Mouse (Mus musculus) C2C12 (cell line): Measurements from ENCODE around the gene Aebp1.

ENCODE experiments used
- CTCF ChIP-seq: IDR thresholded peaks from one replicate; pipeline ENCODE4 v1.5.1; 2011; ENCODE audit not compliant: control insufficient read depth, insufficient read depth, insufficient read length
- FOSL1 ChIP-seq: IDR thresholded peaks from one replicate; pipeline ENCODE4 v1.8.0; 2011; ENCODE audit warnings: mild to moderate bottlenecking, low read length; ENCODE audit not compliant: poor library complexity, insufficient read depth, severe bottlenecking
- MAX ChIP-seq: IDR thresholded peaks from one replicate; pipeline ENCODE4 v1.6.1; 2011; ENCODE audit warnings: mild to moderate bottlenecking, control low read depth
- MYOD1 ChIP-seq: IDR thresholded peaks from one replicate; pipeline ENCODE4 v1.6.1; 2011; ENCODE audit warnings: low read depth; ENCODE audit not compliant: control insufficient read depth, insufficient read length
- MYOG ChIP-seq: IDR thresholded peaks from one replicate; pipeline ENCODE4 v1.6.1; 2011; ENCODE audit not compliant: control insufficient read depth, insufficient read length; ENCODE audit errors: extremely low read depth
- USF1 ChIP-seq: IDR thresholded peaks from one replicate; pipeline ENCODE4 v1.6.1; 2011; ENCODE audit warnings: low read depth, mild to moderate bottlenecking, control low read depth, moderate library complexity

DNA sequence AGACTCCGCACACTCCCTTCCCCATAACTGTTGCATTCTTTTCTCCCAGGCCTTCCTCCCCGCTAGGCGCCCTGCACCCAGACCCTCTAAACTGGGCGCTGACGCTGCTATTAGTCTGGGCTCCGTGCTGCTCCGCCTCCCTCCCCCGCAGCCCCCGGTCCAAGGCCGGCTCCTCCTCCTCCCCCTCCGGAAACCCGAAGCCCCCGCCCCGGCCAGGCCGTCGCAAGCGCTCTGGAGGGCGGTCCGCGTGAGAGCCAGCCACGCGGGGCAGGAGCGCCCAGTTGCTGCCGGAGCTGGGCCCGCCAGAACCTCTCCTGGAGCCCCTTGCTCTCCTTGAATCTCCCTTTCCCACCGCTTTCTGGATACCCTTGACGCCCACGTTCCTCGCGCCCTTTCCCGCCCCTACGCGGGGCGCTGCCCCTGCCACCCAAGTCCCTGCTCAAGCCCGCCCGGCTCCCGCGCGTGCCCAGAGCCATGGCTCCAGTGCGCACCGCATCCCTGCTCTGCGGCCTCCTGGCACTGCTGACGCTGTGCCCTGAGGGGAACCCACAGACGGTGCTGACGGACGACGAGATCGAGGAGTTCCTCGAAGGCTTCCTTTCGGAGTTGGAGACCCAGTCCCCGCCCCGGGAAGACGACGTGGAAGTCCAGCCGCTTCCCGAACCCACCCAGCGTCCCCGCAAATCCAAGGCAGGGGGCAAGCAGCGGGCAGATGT is at the start of gene Aebp1:
- no peak for TF ChIP-seq CTCF
- TF ChIP-seq MAX: peak; percentile 9
- TF ChIP-seq USF1: no peak
- TF ChIP-seq FOSL1: no peak
- TF ChIP-seq MYOD1: no peak
- no peak for TF ChIP-seq MYOG
